Mouse (Mus musculus): ENCODE measurements around the gene Rdh16f2.

- no peak for TF ChIP-seq CTCF (IDR thresholded peaks at IDR 0.05; ENCODE audit: borderline replicate concordance, insufficient read depth, low read depth, low read length)
- no peak for TF ChIP-seq POLR2A (IDR thresholded peaks at IDR 0.05; ENCODE audit: borderline replicate concordance, insufficient read depth, low read length)
These were observed 38.6 kb downstream of the Rdh16f2 start for GRCm38 (mm10) chr10:127904718-127905446.

Measured in cerebellum, adult 2 months (tissue).